Mouse (Mus musculus): ENCODE measurements at regions not wholly inside any gene's neighbourhood (a gene's known extent, or its start where the extent isn't known, plus 50 kb on each side); places are given as distances from the start of the nearest gene placed in this dataset.
A peak's percentile ranks its signal among the peaks of the same experiment; 100 is the strongest.

- no peak for ATAC-seq
These were observed 58.7 kb upstream of the Pmepa1 start for GRCm38 (mm10) chr2:173334856-173335595.

GRCm38 (mm10) chr2:173335859-173336258 lies 59.5 kb upstream of the Pmepa1 start:
- no peak for ATAC-seq

- no peak for ATAC-seq
These were observed 61.3 kb upstream of the Pmepa1 start for GRCm38 (mm10) chr2:173337666-173338065.

GRCm38 (mm10) chr2:173338671-173339070 lies 62.3 kb upstream of the Pmepa1 start:
- no peak for ATAC-seq

GRCm38 (mm10) chr2:173339211-173339610 lies 62.9 kb upstream of the Pmepa1 start:
- no peak for ATAC-seq

- no peak for ATAC-seq
These were observed 63.8 kb upstream of the Pmepa1 start for GRCm38 (mm10) chr2:173340044-173340601.

- ATAC-seq: no peak
These were observed 66.4 kb upstream of the Pmepa1 start for GRCm38 (mm10) chr2:173342605-173343260.

- ATAC-seq: no peak
These were observed 67.3 kb upstream of the Pmepa1 start for GRCm38 (mm10) chr2:173343665-173344064.

GRCm38 (mm10) chr2:173344221-173344620 lies 67.9 kb upstream of the Pmepa1 start:
- no peak for ATAC-seq

- no peak for ATAC-seq
These were observed 71.0 kb upstream of the Pmepa1 start for GRCm38 (mm10) chr2:173347341-173347740.

GRCm38 (mm10) chr2:173348757-173349156 lies 72.4 kb upstream of the Pmepa1 start:
- no peak for ATAC-seq

- peak; percentile 86 for ATAC-seq
These were observed 73.2 kb upstream of the Pmepa1 start for GRCm38 (mm10) chr2:173349510-173349909.

- peak; percentile 46 for ATAC-seq
These were observed 73.6 kb upstream of the Pmepa1 start for GRCm38 (mm10) chr2:173349910-173350309.

- no peak for ATAC-seq
These were observed 74.1 kb upstream of the Pmepa1 start for GRCm38 (mm10) chr2:173350405-173350804.

GRCm38 (mm10) chr2:173350831-173351230 lies 74.5 kb upstream of the Pmepa1 start:
- ATAC-seq: no peak

- ATAC-seq: no peak
These were observed 75.8 kb upstream of the Pmepa1 start for GRCm38 (mm10) chr2:173351831-173352755.

- no peak for ATAC-seq
These were observed 76.4 kb upstream of the Pmepa1 start for GRCm38 (mm10) chr2:173352756-173353139.

- ATAC-seq: no peak
These were observed 77.3 kb upstream of the Pmepa1 start for GRCm38 (mm10) chr2:173353435-173354241.

GRCm38 (mm10) chr2:173356786-173357185 lies 80.5 kb upstream of the Pmepa1 start:
- ATAC-seq: no peak

GRCm38 (mm10) chr2:173365441-173366166 lies 89.3 kb upstream of the Pmepa1 start:
- ATAC-seq: no peak

- ATAC-seq: no peak
These were observed 90.4 kb upstream of the Pmepa1 start for GRCm38 (mm10) chr2:173366734-173367133.

Measured in inflammation-experienced regulatory T-cells, adult 6 months (primary cell).